Mouse (Mus musculus) hindbrain, postnatal 0 days (tissue): Measurements from ENCODE around the gene Timd2. TPM values are rescaled to one million over a fixed set of nuclear protein-coding genes. Genes with fewer than 3 reads are reported as not detected.
"Not testable (repeated sequence)": the region's sequence is repeated elsewhere in the genome, so short reads cannot be mapped to it uniquely, and the experiment has no call there.

ENCODE experiments used
- ATAC-seq: fragments of 200-750 bp; cut with Nextera tagmentation; 2 replicates; pipeline ENCODE4 v1.8.0; 2017; ENCODE audit warnings: mild to moderate bottlenecking, moderate TSS enrichment, moderate library complexity
- DNase-seq: peaks from one replicate; pipeline ENCODE4 v3.0.0-alpha.2; 2015; ENCODE audit warnings: low spot score
- H3K27ac ChIP-seq: fragments of 300-500 bp; sonication (generic); 2 replicates; pipeline ENCODE4 v1.5.1; 2014; ENCODE audit warnings: mild to moderate bottlenecking
- H3K27me3 ChIP-seq: fragments of 300-500 bp; sonication (generic); 2 replicates; pipeline ENCODE4 v1.6.1; 2014; ENCODE audit warnings: low read length, mixed read lengths; ENCODE audit not compliant: insufficient read depth
- H3K36me3 ChIP-seq: fragments of 300-500 bp; sonication (generic); 2 replicates; pipeline ENCODE4 v1.6.1; 2014; ENCODE audit warnings: low read length, mixed read lengths; ENCODE audit not compliant: insufficient read depth
- H3K4me1 ChIP-seq: fragments of 300-500 bp; sonication (generic); 2 replicates; pipeline ENCODE4 v1.6.1; 2014; ENCODE audit warnings: antibody characterized with exemption, low read length, mixed read lengths; ENCODE audit not compliant: insufficient read depth
- H3K4me2 ChIP-seq: fragments of 300-500 bp; sonication (generic); 2 replicates; pipeline ENCODE4 v1.6.1; 2014; ENCODE audit warnings: low read depth, mild to moderate bottlenecking, low read length, moderate library complexity, mixed read lengths
- H3K4me3 ChIP-seq: fragments of 300-500 bp; sonication (generic); 2 replicates; pipeline ENCODE4 v1.5.1; 2014; ENCODE audit warnings: low read length
- H3K9ac ChIP-seq: fragments of 300-500 bp; sonication (generic); replicated peaks from 2 replicates; pipeline ENCODE4 v1.6.1; 2014; ENCODE audit warnings: mild to moderate bottlenecking, low read length, moderate library complexity, mixed read lengths
- H3K9me3 ChIP-seq: fragments of 300-500 bp; sonication (generic); 2 replicates; pipeline ENCODE4 v1.6.1; 2016; ENCODE audit warnings: low read length, mixed read lengths
- CTCF ChIP-seq: IDR thresholded peaks from 2 replicates; pipeline ENCODE4 v1.5.1; 2016; ENCODE audit warnings: antibody characterized with exemption, control low read depth, low read depth
- WGBS: fragments of 180-500 bp; shearing (Covaris S2); extraction: QIAGEN DNeasy Blood & Tissue Kit; methylation state at CpG from one replicate; pipeline ENCODE4 v1.1.7; 2014; 5-methylcytosine and 5-hydroxymethylcytosine counted together
- polyA plus RNA-seq: library from polyadenylated mRNA; unstranded; fragments of >200 nt; fragmentation: Nextera tagmentation; extraction: Ambion mirVana; gene quantifications from 2 replicates; pipeline ENCODE4 v1.2.1, GENCODE M21; 2015
- total RNA-seq: library from RNA; depleted of rRNA; stranded (reverse); fragments of >200 nt; gene quantifications from 2 replicates; pipeline ENCODE4 v1.2.3, GENCODE M21; 2014

Timd2 gene
- total and polyA plus RNA-seq, 2 experiments from 2014 or later, result 0.05 TPM; not detected in 1

DNA sequence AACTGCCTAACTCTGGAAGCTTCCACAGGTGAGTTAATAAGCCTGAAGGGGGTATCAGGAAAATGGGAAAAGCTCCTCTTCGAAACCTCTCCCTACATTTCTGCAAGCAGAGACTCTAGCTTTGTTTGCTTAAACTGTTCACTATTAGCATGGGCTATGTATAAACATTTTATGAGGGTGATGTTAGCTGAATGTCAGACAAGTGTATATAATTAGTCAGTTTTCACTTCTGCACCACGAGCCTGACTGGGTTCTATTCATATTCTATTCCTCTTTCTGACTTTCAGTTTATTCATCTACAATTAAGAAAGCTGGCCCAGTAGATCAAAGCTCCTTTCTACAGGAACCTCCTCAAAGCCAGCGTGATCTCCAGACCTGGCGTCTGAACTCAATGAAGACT, 32.6 kb upstream of the Timd2 start:
- Histone ChIP-seq H3K4me1 (no peaks in the 10 kb centered on the region), H3K9ac (no peak overlapping the region), H3K36me3 (no peaks in the 10 kb centered on the region), H3K4me3 (no peak overlapping the region), H3K27me3 (no peaks in the 10 kb centered on the region), H3K27ac (no peak overlapping the region), H3K4me2 (no peak overlapping the region), H3K9me3 (no peaks in the 10 kb centered on the region)
- no peak for DNase-seq
- no peak for ATAC-seq
- 87% methylated on average over 4 of the region's 4 CpGs for WGBS
- no peak for TF ChIP-seq CTCF

DNA sequence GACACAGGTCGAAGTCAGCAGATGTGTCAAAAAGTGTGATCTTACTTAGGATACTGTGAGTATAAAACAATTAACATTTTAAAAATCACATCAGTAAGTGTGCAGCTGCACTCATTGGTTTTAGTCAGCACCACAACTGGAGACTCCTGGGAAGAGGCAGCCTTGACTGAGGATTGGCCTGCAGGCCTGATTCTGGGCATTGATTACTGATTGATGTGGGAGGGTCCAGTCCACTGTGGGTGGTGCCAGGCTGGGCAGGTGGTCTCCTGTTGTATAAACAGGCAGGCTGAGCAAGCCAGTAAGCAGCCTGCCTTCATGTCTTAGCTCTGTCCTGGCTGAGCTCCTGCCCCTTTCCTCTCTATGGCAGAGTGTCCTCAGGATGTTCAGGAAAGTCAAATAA, 28.2 kb upstream of the Timd2 start, which contains the start of gene Havcr1:
Havcr1 (plus strand) TSS at position 5 of the 400 bp plus-strand sequence.
- not testable (repeated sequence) for H3K27ac ChIP-seq, H3K4me1 ChIP-seq, H3K4me2 ChIP-seq, H3K9me3 ChIP-seq, H3K27me3 ChIP-seq, H3K9ac ChIP-seq, H3K36me3 ChIP-seq, DNase-seq, H3K4me3 ChIP-seq, ATAC-seq
- WGBS, result 98% methylated on average over 1 of the region's 1 CpGs

DNA sequence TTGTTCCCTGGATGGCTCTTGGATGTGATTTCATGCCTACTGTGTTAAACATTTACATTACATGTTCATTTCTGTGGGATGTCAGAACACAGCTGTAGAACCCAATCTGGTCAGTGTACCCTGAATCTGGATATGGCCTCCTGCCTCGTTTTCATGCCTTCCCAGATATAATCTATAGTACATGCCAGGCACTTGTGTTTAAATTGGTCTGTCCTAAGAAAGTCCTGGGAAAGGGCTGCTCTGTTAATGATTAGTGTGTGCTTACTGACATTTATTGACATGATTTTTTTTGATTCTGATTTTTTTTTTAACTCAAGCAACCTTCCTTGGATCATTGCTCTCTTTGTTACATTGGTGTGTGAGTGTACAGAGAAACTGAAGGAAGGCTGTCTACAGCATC, 27.8 kb upstream of the Timd2 start:
- TF ChIP-seq CTCF, result no peak
- ATAC-seq (no peak), DNase-seq (no peak)
- no peak overlapping the region for H3K9ac ChIP-seq
- WGBS, result 61% methylated on average over 1 of the region's 1 CpGs
- H3K27ac ChIP-seq, result no peak overlapping the region
- no peaks in the 10 kb centered on the region for H3K27me3 ChIP-seq
- H3K4me2 ChIP-seq, result no peak overlapping the region
- no peaks in the 10 kb centered on the region for H3K4me1 ChIP-seq
- no peak overlapping the region for H3K4me3 ChIP-seq
- H3K9me3 ChIP-seq, result no peaks in the 10 kb centered on the region
- no peaks in the 10 kb centered on the region for H3K36me3 ChIP-seq

DNA sequence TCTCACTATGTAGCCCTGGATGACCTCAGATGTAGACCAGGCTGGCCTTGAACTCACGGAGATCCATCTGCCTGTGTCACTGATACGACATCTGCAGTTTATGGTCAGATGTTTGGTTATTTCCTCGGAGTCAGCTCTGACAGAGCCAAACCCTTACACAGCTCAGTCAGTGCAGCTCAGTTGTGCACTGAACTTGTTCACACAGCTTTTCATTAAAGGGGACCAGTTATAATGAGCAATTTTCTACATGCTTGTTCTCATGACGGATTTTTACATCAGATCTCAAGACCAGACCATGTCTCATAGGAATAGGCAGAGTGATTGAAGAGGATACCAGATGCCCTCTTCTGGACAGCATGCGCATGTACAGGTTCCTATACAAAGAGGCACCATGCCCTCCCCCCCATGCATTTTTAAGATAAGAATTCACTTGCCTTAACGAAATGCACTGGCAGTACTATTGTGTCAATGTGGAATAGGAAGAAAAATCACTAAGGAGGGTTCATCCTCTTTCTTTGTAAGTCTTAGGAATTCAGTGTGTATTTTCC, 26.5 kb upstream of the Timd2 start:
- TF ChIP-seq CTCF, result peak; percentile 67
- DNase-seq, result peak; percentile 53
- H3K4me1 ChIP-seq, result no peaks in the 10 kb centered on the region
- no peaks in the 10 kb centered on the region for H3K36me3 ChIP-seq
- no peak overlapping the region for H3K4me3 ChIP-seq
- H3K4me2 ChIP-seq, result no peak overlapping the region
- WGBS, result 58% methylated on average over 6 of the region's 6 CpGs
- no peaks in the 10 kb centered on the region for H3K27me3 ChIP-seq
- no peaks in the 10 kb centered on the region for H3K9me3 ChIP-seq
- ATAC-seq, result peak; percentile 69; the same call in 1 of the 2 replicates
- no peak overlapping the region for H3K9ac ChIP-seq
- H3K27ac ChIP-seq, result no peak overlapping the region

DNA sequence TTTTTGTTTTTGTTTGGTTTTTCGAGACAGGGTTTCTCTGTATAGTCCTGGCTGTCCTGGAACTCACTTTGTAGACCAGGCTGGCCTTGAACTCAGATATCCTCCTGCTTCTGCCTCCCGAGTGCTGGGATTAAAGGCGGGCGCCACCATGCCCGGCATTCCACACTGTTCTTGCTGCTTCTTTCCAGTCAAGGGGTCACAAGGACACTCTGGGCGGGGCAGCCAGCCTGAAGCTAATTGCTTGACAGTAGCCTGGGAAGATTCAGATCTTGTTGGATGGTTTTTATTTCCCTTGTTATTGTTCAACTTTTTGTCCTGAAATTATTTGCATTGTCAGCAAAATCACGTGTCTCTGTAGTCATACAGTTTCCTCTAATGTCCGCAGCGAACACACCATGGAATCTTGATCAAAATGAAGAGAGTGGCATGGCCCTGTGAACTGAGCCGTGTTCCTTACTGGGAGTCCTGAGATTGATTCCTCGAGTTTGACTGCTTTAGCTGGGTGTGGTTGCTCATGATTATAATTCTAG, 24.7 kb upstream of the Timd2 start:
- WGBS, result 85% methylated on average over 11 of the region's 11 CpGs
- Histone ChIP-seq H3K9me3 (no peaks in the 10 kb centered on the region), H3K36me3 (no peaks in the 10 kb centered on the region), H3K9ac (no peak overlapping the region), H3K4me1 (no peaks in the 10 kb centered on the region), H3K27ac (no peak overlapping the region), H3K4me3 (no peak overlapping the region), H3K4me2 (no peak overlapping the region), H3K27me3 (no peaks in the 10 kb centered on the region)
- ATAC-seq, result no peak
- no peak for TF ChIP-seq CTCF
- no peak for DNase-seq

DNA sequence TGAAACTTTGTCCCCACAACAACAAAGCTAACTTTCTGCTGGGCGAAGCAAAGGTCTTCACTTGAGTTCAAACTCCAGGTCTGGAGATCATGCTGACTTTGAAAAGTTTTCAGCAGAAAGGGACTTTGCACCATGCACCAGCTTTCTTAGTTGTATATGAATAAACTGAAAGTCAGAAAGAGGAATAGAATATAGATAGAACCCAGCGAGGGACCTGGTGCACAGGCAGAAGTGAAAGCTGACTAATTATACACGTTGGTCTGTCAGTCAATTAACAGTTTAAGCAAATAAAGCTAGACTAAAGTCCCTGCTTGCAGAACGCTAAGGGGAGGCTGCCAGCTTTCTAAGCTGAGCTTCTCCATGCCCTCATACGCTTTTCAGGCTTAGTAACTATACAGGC, 8.0 kb downstream of the Timd2 start:
- no peak for TF ChIP-seq CTCF
- WGBS, result 83% methylated on average over 5 of the region's 5 CpGs
- H3K36me3 ChIP-seq, result no peaks in the 10 kb centered on the region
- no peak overlapping the region for H3K4me3 ChIP-seq
- no peak overlapping the region for H3K4me2 ChIP-seq
- ATAC-seq (no peak), DNase-seq (no peak)
- H3K9me3 ChIP-seq, result no peaks in the 10 kb centered on the region
- H3K4me1 ChIP-seq, result no peaks in the 10 kb centered on the region
- H3K27me3 ChIP-seq, result no peaks in the 10 kb centered on the region
- H3K9ac ChIP-seq, result no peak overlapping the region
- no peak overlapping the region for H3K27ac ChIP-seq

DNA sequence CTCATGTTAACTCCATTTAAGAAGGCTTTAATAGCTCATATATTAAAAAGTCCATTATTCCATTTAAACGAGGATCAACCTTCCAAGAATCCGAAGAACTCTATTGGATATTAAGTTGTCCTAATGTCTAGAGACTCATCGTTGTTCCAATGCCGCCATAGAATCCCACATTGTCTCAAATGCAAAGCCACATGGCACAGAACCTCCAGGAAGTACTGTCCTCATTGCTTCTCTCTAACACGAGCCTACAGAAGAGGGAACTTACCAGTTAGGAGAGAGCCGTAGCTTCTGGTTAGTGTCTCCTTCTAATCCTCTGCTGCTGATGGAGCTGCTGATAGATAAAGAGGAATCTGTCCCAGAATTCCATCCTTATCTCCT, 8.6 kb downstream of the Timd2 start:
- no peak overlapping the region for H3K4me3 ChIP-seq
- TF ChIP-seq CTCF, result no peak
- H3K27ac ChIP-seq, result no peak overlapping the region
- no peak overlapping the region for H3K4me2 ChIP-seq
- DNase-seq (no peak), ATAC-seq (no peak)
- H3K4me1 ChIP-seq, result no peaks in the 10 kb centered on the region
- no peaks in the 10 kb centered on the region for H3K27me3 ChIP-seq
- H3K9ac ChIP-seq, result no peak overlapping the region
- 88% methylated on average over 6 of the region's 6 CpGs for whole genome bisulfite sequencing
- no peaks in the 10 kb centered on the region for H3K9me3 ChIP-seq
- H3K36me3 ChIP-seq, result no peaks in the 10 kb centered on the region
